Mouse (Mus musculus) embryonic fibroblast, embryonic 13.5 days (primary cell): ENCODE measurements at regions not wholly inside any gene's neighbourhood (a gene's known extent, or its start where the extent isn't known, plus 50 kb on each side); places are given as distances from the start of the nearest gene placed in this dataset.

ENCODE experiments used
- H3K27ac ChIP-seq: 2 replicates; pipeline ENCODE4 v1.5.1; 2012; ENCODE audit warnings: low read length, control low read depth, inconsistent platforms; ENCODE audit not compliant: insufficient read depth
- H3K4me1 ChIP-seq: 2 replicates; pipeline ENCODE4 v1.6.1; 2011; ENCODE audit warnings: low read length; ENCODE audit not compliant: control insufficient read depth, insufficient read depth
- H3K4me3 ChIP-seq: 2 replicates; pipeline ENCODE4 v1.5.1; 2011; ENCODE audit warnings: mild to moderate bottlenecking, control low read depth, low read length; ENCODE audit not compliant: insufficient read depth
- CTCF ChIP-seq: IDR thresholded peaks from 2 replicates; pipeline ENCODE4 v1.5.1; 2011; ENCODE audit warnings: mild to moderate bottlenecking, control low read depth, low read length, moderate library complexity, borderline replicate concordance; ENCODE audit not compliant: insufficient read depth
- POLR2A ChIP-seq: IDR thresholded peaks from 2 replicates; pipeline ENCODE4 v1.6.1; 2011; ENCODE audit warnings: low read depth, mild to moderate bottlenecking, control low read depth, low read length, moderate library complexity

GRCm38 (mm10) chr10:83895741-83896150 lies 173.1 kb downstream of the 1500009L16Rik start:
- TF ChIP-seq POLR2A: no peak; the same call in 1 of the 2 replicates
- TF ChIP-seq CTCF: no peak
- Histone ChIP-seq H3K4me1 (peaks cover 20% of the 10 kb centered on the region), H3K27ac (peak overlapping the region; percentile 95), H3K4me3 (no peak overlapping the region)

DNA sequence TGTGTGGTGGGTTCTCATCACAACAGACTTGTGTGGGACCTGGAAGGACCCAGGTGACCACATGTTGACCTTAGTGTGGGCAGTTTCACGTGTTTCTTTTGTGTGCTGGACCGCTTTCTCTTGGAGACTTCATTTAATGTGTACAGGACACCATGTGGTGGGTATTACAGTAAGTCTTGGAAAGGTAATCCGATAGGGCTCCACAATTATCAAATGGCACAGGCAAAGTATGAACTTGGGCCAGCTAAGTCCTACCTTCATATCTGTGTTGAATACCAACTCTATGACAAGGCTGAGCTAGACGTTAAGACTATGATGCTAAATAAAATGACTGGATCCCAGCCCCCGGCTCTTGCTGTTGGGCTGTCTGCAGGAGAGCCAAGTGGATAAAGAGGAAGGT lies 173.5 kb downstream of the 1500009L16Rik start:
- TF ChIP-seq CTCF (no peak), POLR2A (no peak)
- H3K4me3 ChIP-seq: no peak overlapping the region
- H3K4me1 ChIP-seq: peaks cover 20% of the 10 kb centered on the region
- H3K27ac ChIP-seq: peak overlapping the region; percentile 95

- H3K27ac ChIP-seq: peak overlapping the region; percentile 27; the same call in 1 of the 2 replicates
- peaks cover 20% of the 10 kb centered on the region for H3K4me1 ChIP-seq
- TF ChIP-seq POLR2A (no peak), CTCF (no peak)
- no peak overlapping the region for H3K4me3 ChIP-seq
Measured at GRCm38 (mm10) chr10:83897558-83897957, 174.9 kb downstream of the 1500009L16Rik start.

DNA sequence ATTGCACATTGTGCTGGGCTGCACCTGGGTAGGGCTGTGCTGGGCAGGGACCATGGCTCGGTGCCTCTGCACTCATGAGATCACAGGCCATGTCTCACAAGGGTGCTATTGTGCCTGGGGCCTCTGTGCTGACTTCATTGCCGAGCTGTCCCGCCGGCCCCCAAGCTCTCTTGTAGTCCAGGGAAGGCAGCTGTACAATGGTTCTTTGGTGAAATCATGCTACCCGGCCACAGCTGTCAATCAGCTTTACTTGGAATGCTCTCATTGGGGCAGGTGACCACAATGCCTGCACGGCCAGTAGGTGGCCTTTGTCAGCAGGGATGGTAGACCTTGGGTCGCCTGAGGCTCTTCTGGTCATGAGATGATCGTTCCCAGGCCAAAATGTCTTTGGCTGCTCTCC lies 184.1 kb downstream of the 1500009L16Rik start:
- Histone ChIP-seq H3K27ac (no peak overlapping the region), H3K4me3 (no peak overlapping the region), H3K4me1 (peaks cover 2% of the 10 kb centered on the region; the same call in 1 of the 2 replicates)
- TF ChIP-seq CTCF (no peak), POLR2A (no peak)

- Histone ChIP-seq H3K27ac (0 out of 2 replicates have a peak overlapping the region, but pooled peaks have one; percentile 6), H3K4me1 (peaks cover 11% of the 10 kb centered on the region), H3K4me3 (no peak overlapping the region)
- TF ChIP-seq POLR2A (no peak), CTCF (no peak)
Measured at GRCm38 (mm10) chr10:83910649-83911370, 188.1 kb downstream of the 1500009L16Rik start.

DNA sequence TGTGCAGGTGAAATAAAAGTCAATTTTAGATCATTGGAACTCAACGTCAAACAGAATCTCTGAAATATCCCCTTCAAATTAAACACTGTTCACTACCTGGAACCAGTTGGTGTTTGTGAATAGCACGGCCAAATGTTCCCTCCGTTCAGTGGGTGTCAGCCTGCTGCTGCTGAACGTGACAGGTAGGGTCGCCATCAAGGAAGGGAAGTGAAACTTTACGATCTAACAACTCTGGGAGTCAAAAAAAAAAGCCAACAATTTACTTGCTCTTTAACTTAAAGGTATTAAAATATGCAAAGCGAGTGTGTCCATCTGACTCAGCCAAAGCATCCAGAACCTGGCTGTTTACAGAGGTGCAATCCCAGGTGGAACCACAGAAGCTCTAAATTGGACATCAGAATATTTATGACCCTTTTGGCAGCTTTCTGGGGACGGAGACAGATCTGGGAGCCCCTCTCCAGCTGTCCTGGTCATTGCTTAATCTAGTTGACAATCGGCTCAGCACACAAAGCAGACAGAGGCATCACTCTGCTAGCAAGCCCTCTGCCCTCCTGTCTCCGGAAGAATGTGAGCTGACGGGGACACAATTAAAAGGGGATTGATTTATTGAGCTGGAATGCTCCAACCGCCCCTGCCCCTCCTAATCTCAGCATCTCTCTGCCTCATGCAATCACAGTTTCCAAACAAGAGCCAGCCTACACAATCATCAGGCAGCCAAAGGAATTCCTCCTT lies 191.9 kb downstream of the 1500009L16Rik start:
- H3K27ac ChIP-seq: peak overlapping the region; percentile 81
- TF ChIP-seq CTCF (no peak), POLR2A (no peak)

DNA sequence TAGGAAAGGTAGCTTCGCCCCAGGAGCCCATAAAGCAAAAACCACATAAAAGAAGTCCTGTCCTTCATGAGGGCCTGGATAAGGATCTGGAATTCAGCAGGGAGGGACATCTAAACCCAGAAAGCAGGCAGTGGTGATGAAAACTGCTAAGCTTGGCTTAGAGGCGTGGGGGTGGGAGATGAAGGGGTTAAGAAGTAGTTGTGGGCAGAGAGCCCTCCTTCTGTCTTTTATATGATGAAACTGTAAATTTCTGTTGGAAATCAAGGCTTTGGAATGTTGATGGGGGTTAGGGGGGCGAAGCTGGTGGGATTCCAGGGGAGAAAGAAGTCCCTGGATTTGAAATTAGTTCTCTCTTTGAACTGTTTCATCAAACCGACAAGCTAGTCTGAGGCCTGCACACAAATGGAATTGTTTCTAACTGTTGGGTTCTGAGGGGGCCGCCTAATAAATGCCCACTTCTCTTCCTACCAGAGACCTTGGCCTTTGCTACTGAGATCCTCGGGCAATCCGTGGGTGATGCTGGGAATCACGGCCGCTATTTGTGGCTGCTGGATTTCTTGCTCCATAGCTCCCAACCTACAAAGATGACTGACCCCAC lies 192.6 kb downstream of the 1500009L16Rik start:
- H3K27ac ChIP-seq: peak overlapping the region; percentile 81
- no peak overlapping the region for H3K4me3 ChIP-seq
- TF ChIP-seq POLR2A (no peak), CTCF (no peak)
- peaks cover 11% of the 10 kb centered on the region for H3K4me1 ChIP-seq

More for the DNA sequence above, 191.9 kb downstream of the 1500009L16Rik start:
- peaks cover 11% of the 10 kb centered on the region for H3K4me1 ChIP-seq
- no peak overlapping the region for H3K4me3 ChIP-seq

GRCm38 (mm10) chr10:83926990-83927389 lies 204.3 kb downstream of the 1500009L16Rik start:
- no peak for TF ChIP-seq CTCF
- TF ChIP-seq POLR2A: no peak
- Histone ChIP-seq H3K27ac (0 out of 2 replicates have a peak overlapping the region, but pooled peaks have one; percentile 25), H3K4me1 (no peaks in the 10 kb centered on the region), H3K4me3 (no peak overlapping the region)

DNA sequence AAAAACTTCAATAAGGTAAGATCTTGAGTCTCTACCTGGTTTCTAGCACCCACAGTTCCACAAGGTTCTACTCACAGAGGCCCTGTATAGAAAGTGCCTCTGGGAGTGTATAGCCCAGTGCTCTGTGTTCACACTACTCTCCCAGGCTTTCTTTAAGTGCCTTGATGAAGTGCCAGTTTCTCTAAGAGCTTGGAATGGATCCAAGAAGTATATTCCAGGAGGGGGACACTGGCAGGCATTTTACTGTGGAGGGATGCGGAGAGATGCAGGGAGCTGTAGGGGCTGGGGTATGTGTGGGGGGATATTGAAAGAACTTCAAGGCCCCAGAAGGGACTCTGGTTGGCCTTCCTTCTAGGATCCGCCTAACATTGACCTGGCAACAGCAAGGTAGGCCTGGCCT lies 204.9 kb downstream of the 1500009L16Rik start:
- no peak for TF ChIP-seq CTCF
- peak overlapping the region; percentile 25; the same call in 1 of the 2 replicates for H3K27ac ChIP-seq
- H3K4me1 ChIP-seq: no peaks in the 10 kb centered on the region
- no peak overlapping the region for H3K4me3 ChIP-seq

GRCm38 (mm10) chr10:83931758-83932157 lies 209.1 kb downstream of the 1500009L16Rik start:
- no peaks in the 10 kb centered on the region for H3K4me1 ChIP-seq
- H3K27ac ChIP-seq: no peak overlapping the region
- TF ChIP-seq POLR2A (no peak), CTCF (no peak)
- H3K4me3 ChIP-seq: no peak overlapping the region
